Mouse (Mus musculus) MEL (cell line): Measurements from ENCODE around the gene Cysrt1.

ENCODE experiments used
- CTCF ChIP-seq, 3 experiments: IDR thresholded peaks in 2 of 3; conservative IDR thresholded peaks in 1 of 3; 2 replicates each; pipeline ENCODE4 v1.5.1; 2011 to 2012; ENCODE audit warnings: low read length in 3 of 3, low read depth in 2 of 3, mild to moderate bottlenecking in 2 of 3, improper control_type of control experiment in 1 of 3, inconsistent platforms in 1 of 3, mixed read lengths in 1 of 3, moderate library complexity in 1 of 3; ENCODE audit not compliant: control insufficient read depth in 1 of 3, insufficient read depth in 1 of 3, poor library complexity in 1 of 3, severe bottlenecking in 1 of 3
- POLR2AphosphoS2 ChIP-seq: IDR thresholded peaks from 2 replicates; pipeline ENCODE4 v1.6.1; 2011; ENCODE audit warnings: low read length, improper control_type of control experiment
- USF1 ChIP-seq: IDR thresholded peaks from 2 replicates; pipeline ENCODE4 v1.6.1; 2014; ENCODE audit warnings: low read depth, mild to moderate bottlenecking, inconsistent platforms, low read length, improper control_type of control experiment, moderate library complexity

GRCm38 (mm10) chr2:25271827-25272511 is 29.7 kb upstream of the Cysrt1 start, which contains the start of the genes Ssna1 and Anapc2:
- TF ChIP-seq POLR2AphosphoS2, result peak; percentile 92
- peak in 2 of 3 experiments; percentile 21 to 24; a peak in 3 of 6 replicates for TF ChIP-seq CTCF (IDR thresholded peaks at IDR 0.05 in 2 of 3, conservative IDR thresholded peaks at IDR 0.05 in 1 of 3; ENCODE audit: control insufficient read depth in 1 of 3, insufficient read depth in 1 of 3, low read depth in 2 of 3, low read length in 3 of 3, poor library complexity in 1 of 3, severe bottlenecking in 1 of 3)
- 0 out of 2 replicates have a peak, but pooled peaks have one; percentile 25 for TF ChIP-seq USF1
